Mouse (Mus musculus) neural tube, embryonic 12.5 days (tissue): ENCODE data around the gene Slc35f6. TPM values are rescaled to one million over a fixed set of nuclear protein-coding genes. Genes with fewer than 3 reads are reported as not detected.
"Not testable (repeated sequence)": the region's sequence is repeated elsewhere in the genome, so short reads cannot be mapped to it uniquely, and the experiment has no call there.

Source experiments
- ATAC-seq: fragments of 200-750 bp; cut with Nextera tagmentation; 2 replicates; pipeline ENCODE4 v1.8.0; 2017; ENCODE audit warnings: low read depth, mild to moderate bottlenecking, moderate TSS enrichment, moderate library complexity; ENCODE audit not compliant: low FRiP score
- H3K27ac ChIP-seq: fragments of 300-500 bp; sonication (generic); 2 replicates; pipeline ENCODE4 v1.5.1; 2016
- H3K27me3 ChIP-seq: fragments of 300-500 bp; sonication (generic); replicated peaks from 2 replicates; pipeline ENCODE4 v1.6.1; 2016; ENCODE audit warnings: mild to moderate bottlenecking
- H3K36me3 ChIP-seq: fragments of 300-500 bp; sonication (generic); 2 replicates; pipeline ENCODE4 v1.6.1; 2016; ENCODE audit warnings: mild to moderate bottlenecking
- H3K4me1 ChIP-seq: fragments of 300-500 bp; sonication (generic); 2 replicates; pipeline ENCODE4 v1.6.1; 2016
- H3K4me2 ChIP-seq: fragments of 300-500 bp; sonication (generic); replicated peaks from 2 replicates; pipeline ENCODE4 v1.6.1; 2016; ENCODE audit warnings: mild to moderate bottlenecking
- H3K4me3 ChIP-seq: fragments of 300-500 bp; sonication (generic); 2 replicates; pipeline ENCODE4 v1.5.1; 2016
- H3K9ac ChIP-seq: fragments of 300-500 bp; sonication (generic); 2 replicates; pipeline ENCODE4 v1.6.1; 2016; ENCODE audit warnings: mild to moderate bottlenecking
- H3K9me3 ChIP-seq: fragments of 300-500 bp; sonication (generic); 2 replicates; pipeline ENCODE4 v1.6.1; 2016; ENCODE audit warnings: mild to moderate bottlenecking
- WGBS: fragments of 180-500 bp; shearing (Covaris S2); methylation state at CpG from one replicate; pipeline ENCODE4 v1.1.7; 2016; 5-methylcytosine and 5-hydroxymethylcytosine counted together
- polyA plus RNA-seq: library from polyadenylated mRNA; unstranded; fragments of >200 nt; fragmentation: Nextera tagmentation; extraction: Ambion mirVana; gene quantifications from 2 replicates; pipeline ENCODE4 v1.2.1, GENCODE M21; 2016

The Slc35f6 gene
- polyA plus RNA-seq, 1 experiment from 2014 or later, result 25.8 TPM

GRCm38 (mm10) chr5:30665968-30666367 lies 18.2 kb downstream of the Slc35f6 start:
- no peak for ATAC-seq
- no peak overlapping the region for H3K9ac ChIP-seq
- WGBS, result 70% methylated on average over 6 of the region's 6 CpGs
- H3K4me3 ChIP-seq, result no peak overlapping the region
- H3K9me3 ChIP-seq, result no peaks in the 10 kb centered on the region
- H3K27me3 ChIP-seq, result no peaks in the 10 kb centered on the region
- peak overlapping the region; percentile 79 for H3K4me2 ChIP-seq
- H3K4me1 ChIP-seq, result peaks cover 11% of the 10 kb centered on the region
- H3K36me3 ChIP-seq, result peaks cover 12% of the 10 kb centered on the region
- H3K27ac ChIP-seq, result no peak overlapping the region

- Histone ChIP-seq H3K27ac (no peak within 1 kb of the TSS), H3K36me3 (peaks cover 16% of the 10 kb centered on the region), H3K4me2 (peak within 1 kb of the TSS; percentile 79), H3K27me3 (no peaks in the 10 kb centered on the region), H3K4me1 (peaks cover 11% of the 10 kb centered on the region), H3K4me3 (peak within 1 kb of the TSS; percentile 77), H3K9me3 (no peaks in the 10 kb centered on the region), H3K9ac (peak within 1 kb of the TSS; percentile 72)
- ATAC-seq, result peak; percentile 96
- under 1% methylated on average over 40 of the region's 40 CpGs for WGBS
These were observed 18.9 kb downstream of the Slc35f6 start, which contains the start of gene Cenpa for GRCm38 (mm10) chr5:30666391-30667195. Gene Cenpa, plus strand, starts transcription at chr5:30666777.

- peak overlapping the region; percentile 79 for H3K4me2 ChIP-seq
- under 1% methylated on average over 13 of the region's 13 CpGs for WGBS
- ATAC-seq, result no peak
- no peaks in the 10 kb centered on the region for H3K27me3 ChIP-seq
- peaks cover 22% of the 10 kb centered on the region for H3K36me3 ChIP-seq
- H3K4me1 ChIP-seq, result peaks cover 11% of the 10 kb centered on the region
- no peaks in the 10 kb centered on the region for H3K9me3 ChIP-seq
- H3K4me3 ChIP-seq, result peak overlapping the region; percentile 77
- peak overlapping the region; percentile 72 for H3K9ac ChIP-seq
- no peak overlapping the region for H3K27ac ChIP-seq
These were observed 19.5 kb downstream of the Slc35f6 start for GRCm38 (mm10) chr5:30667215-30667614.

DNA sequence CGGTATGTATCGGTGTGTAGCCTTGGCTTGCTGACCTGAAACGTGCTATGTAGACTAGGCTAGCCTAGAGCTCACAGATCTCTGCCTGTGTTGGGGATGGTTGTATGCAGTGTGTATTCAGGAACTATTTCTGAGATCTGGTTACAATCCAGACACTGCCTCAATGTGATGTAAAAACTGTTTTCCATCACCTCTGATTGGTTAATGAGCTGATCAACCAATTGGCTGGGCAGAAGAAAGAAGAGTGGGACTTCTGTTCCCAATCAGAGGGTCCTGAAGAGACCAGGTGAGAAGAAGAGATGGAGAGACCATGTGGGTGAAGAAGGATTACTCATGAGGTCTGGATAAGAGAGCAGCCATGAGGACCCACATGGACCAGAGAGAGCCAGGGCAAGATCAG lies 20.0 kb downstream of the Slc35f6 start:
- Histone ChIP-seq H3K4me3 (peak overlapping the region; percentile 77), H3K9ac (peak overlapping the region; percentile 72), H3K4me1 (peaks cover 11% of the 10 kb centered on the region), H3K9me3 (no peaks in the 10 kb centered on the region), H3K27me3 (no peaks in the 10 kb centered on the region), H3K4me2 (peak overlapping the region; percentile 79), H3K27ac (no peak overlapping the region), H3K36me3 (peaks cover 27% of the 10 kb centered on the region)
- no peak for ATAC-seq
- WGBS, result 16% methylated on average over 3 of the region's 3 CpGs

DNA sequence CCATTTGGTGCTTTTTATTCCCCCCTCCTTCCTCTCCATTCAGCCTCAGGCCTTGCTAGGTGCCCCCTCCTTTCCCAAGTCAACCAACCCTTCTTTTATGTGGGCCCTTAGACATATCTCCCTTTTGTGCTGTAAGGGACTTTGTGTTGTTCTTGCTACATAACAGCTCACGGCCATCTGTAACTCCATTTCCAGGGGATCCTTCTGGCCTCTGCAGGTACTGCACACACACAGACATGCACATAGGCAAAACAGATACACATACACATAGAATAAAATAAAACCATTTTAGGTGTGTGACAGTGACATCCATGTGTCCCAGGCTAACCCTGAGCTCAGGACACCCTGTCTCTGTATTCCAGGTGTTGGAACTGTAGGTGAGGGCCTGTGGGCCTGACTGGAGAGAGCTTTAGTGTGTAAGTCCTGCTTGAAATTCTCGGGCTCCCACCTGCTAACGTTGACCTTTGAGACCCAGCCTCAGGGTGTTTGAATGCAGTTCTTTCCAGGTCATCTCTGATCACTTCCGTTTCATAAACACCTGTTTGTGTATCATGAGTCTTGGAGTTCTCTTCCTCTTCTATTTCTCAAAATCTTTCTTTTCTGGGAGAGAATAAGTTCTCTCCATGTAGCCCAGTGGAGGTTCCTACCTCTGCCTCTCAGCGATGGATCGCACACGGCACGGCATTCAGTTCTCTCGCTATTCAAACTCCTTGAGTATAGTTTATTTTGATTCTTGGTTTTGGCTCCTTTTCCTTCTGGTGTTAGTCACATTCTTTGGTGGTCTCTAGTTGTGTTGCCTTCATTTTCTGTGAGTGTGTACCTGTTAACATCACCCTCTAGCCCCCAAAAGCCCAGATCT lies 21.1 kb downstream of the Slc35f6 start:
- H3K9ac ChIP-seq, result no peak overlapping the region

DNA sequence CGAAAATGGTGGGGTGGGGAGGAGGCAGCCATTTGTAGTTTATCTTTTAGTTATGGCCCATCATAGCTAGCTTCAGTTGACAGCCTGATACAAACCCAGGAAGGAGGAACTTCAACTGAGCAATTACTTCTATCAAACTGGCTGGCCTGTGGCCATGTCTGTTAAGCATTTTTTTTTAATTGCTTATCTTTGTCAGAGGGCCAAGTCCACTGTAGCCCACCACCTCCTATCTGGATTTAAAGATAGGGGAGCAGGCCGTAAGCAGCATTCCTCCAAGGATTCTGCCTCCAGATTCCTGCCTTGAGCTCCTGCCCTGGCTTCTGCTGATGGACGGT lies 21.7 kb downstream of the Slc35f6 start:
- no peak overlapping the region for H3K27ac ChIP-seq
- ATAC-seq, result no peak
- H3K27me3 ChIP-seq, result no peaks in the 10 kb centered on the region
- peaks cover 11% of the 10 kb centered on the region for H3K4me1 ChIP-seq
- peaks cover 44% of the 10 kb centered on the region for H3K36me3 ChIP-seq
- H3K9ac ChIP-seq, result no peak overlapping the region
- 0 out of 2 replicates have a peak overlapping the region, but pooled peaks have one; percentile 79 for H3K4me2 ChIP-seq
- no peaks in the 10 kb centered on the region for H3K9me3 ChIP-seq
- H3K4me3 ChIP-seq, result no peak overlapping the region
- WGBS, result 94% methylated on average over 3 of the region's 3 CpGs

More for the DNA sequence above, 21.1 kb downstream of the Slc35f6 start:
- Histone ChIP-seq H3K9me3 (no peaks in the 10 kb centered on the region), H3K36me3 (peaks cover 38% of the 10 kb centered on the region), H3K27me3 (no peaks in the 10 kb centered on the region), H3K4me2 (peak overlapping the region; percentile 79), H3K4me3 (peak overlapping the region; percentile 9; the same call in 1 of the 2 replicates), H3K4me1 (peaks cover 11% of the 10 kb centered on the region), H3K27ac (no peak overlapping the region)
- WGBS, result 95% methylated on average over 9 of the region's 9 CpGs
- ATAC-seq, result no peak

DNA sequence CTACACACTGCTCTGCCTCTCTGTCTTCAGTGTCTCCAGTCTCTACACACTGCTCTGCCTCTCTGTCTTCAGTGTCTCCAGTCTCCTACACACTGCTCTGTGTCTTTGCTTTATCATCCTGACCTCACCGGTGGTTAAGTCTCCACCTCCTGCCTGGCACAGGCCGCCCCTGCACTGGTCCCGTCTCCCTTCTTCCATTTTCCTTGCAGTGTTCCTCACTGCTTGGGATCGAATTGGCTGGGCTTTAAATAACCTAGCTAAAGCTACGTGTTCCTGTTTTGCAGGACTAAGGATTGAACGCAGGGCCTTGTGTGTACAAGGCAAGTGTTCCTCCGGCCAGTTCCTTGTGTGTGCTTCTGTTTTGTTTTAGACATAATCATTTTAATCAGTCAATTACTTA lies 22.4 kb downstream of the Slc35f6 start:
- ATAC-seq, result no peak
- H3K27me3 ChIP-seq, result no peaks in the 10 kb centered on the region
- peaks cover 11% of the 10 kb centered on the region for H3K4me1 ChIP-seq
- H3K9me3 ChIP-seq, result no peaks in the 10 kb centered on the region
- H3K27ac ChIP-seq, result no peak overlapping the region
- WGBS, result 95% methylated on average over 7 of the region's 7 CpGs
- H3K9ac ChIP-seq, result no peak overlapping the region
- peaks cover 48% of the 10 kb centered on the region for H3K36me3 ChIP-seq
- H3K4me2 ChIP-seq, result no peak overlapping the region
- no peak overlapping the region for H3K4me3 ChIP-seq

GRCm38 (mm10) chr5:30674001-30674400 lies 26.3 kb downstream of the Slc35f6 start:
- Histone ChIP-seq H3K4me1 (no peaks in the 10 kb centered on the region), H3K9me3 (no peaks in the 10 kb centered on the region), H3K4me3 (no peak overlapping the region), H3K36me3 (peaks cover 58% of the 10 kb centered on the region), H3K4me2 (no peak overlapping the region), H3K9ac (no peak overlapping the region), H3K27me3 (no peaks in the 10 kb centered on the region), H3K27ac (no peak overlapping the region)
- no peak for ATAC-seq
- WGBS, result 88% methylated on average over 7 of the region's 7 CpGs

DNA sequence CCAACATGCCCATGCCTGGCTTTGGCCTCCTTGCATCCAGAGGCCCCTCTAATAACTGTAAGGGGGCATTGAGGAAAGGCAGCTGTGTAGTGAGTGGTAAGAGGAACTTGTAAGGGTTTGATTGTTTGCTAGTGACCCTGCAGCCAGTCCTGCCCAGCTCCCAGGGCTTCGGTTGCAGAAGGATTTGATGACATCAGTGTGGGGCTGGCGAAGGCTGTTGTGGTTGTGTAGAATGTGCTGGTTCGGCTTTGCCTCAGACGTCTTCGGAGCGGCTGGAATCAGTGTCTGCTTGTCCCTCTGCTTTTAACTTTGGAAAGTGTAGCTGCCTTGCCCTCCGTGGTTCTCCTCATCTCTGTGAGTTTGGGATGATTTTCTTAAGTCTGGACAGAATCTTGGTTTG lies 29.1 kb downstream of the Slc35f6 start:
- H3K27ac ChIP-seq, result no peak overlapping the region
- no peaks in the 10 kb centered on the region for H3K27me3 ChIP-seq
- no peaks in the 10 kb centered on the region for H3K9me3 ChIP-seq
- ATAC-seq, result no peak
- no peak overlapping the region for H3K4me3 ChIP-seq
- peaks cover 40% of the 10 kb centered on the region for H3K36me3 ChIP-seq
- no peak overlapping the region for H3K4me2 ChIP-seq
- no peaks in the 10 kb centered on the region for H3K4me1 ChIP-seq
- H3K9ac ChIP-seq, result no peak overlapping the region
- WGBS, result 91% methylated on average over 7 of the region's 7 CpGs

- not testable (repeated sequence) for H3K27ac ChIP-seq, ATAC-seq, H3K9me3 ChIP-seq, H3K4me1 ChIP-seq, H3K9ac ChIP-seq, H3K27me3 ChIP-seq, H3K4me2 ChIP-seq, H3K4me3 ChIP-seq
- H3K36me3 ChIP-seq, result peaks cover 27% of the 10 kb centered on the region
- WGBS, result 98% methylated on average over 3 of the region's 3 CpGs
These were observed 30.3 kb downstream of the Slc35f6 start for GRCm38 (mm10) chr5:30678069-30678468.

GRCm38 (mm10) chr5:30678722-30679296 lies 31.1 kb downstream of the Slc35f6 start:
- 95% methylated on average over 4 of the region's 4 CpGs for WGBS
- peaks cover 20% of the 10 kb centered on the region; the same call in 1 of the 2 replicates for H3K36me3 ChIP-seq

GRCm38 (mm10) chr5:30679593-30679992 lies 31.9 kb downstream of the Slc35f6 start:
- 87% methylated on average over 5 of the region's 5 CpGs for whole genome bisulfite sequencing
- Histone ChIP-seq H3K4me2 (no peak overlapping the region), H3K36me3 (peaks cover 13% of the 10 kb centered on the region; the same call in 1 of the 2 replicates), H3K27me3 (no peaks in the 10 kb centered on the region), H3K4me1 (no peaks in the 10 kb centered on the region), H3K9ac (no peak overlapping the region), H3K9me3 (no peaks in the 10 kb centered on the region), H3K27ac (no peak overlapping the region), H3K4me3 (no peak overlapping the region)
- no peak for ATAC-seq

More at GRCm38 (mm10) chr5:30678722-30679296, 31.1 kb downstream of the Slc35f6 start:
- Histone ChIP-seq H3K4me2 (no peak overlapping the region), H3K4me3 (no peak overlapping the region), H3K9ac (no peak overlapping the region), H3K27ac (no peak overlapping the region), H3K9me3 (no peaks in the 10 kb centered on the region), H3K27me3 (no peaks in the 10 kb centered on the region), H3K4me1 (no peaks in the 10 kb centered on the region)
- no peak for ATAC-seq
